Mouse (Mus musculus): ENCODE data around the gene Slc25a42. TPM values are rescaled to one million over a fixed set of nuclear protein-coding genes. Genes with fewer than 3 reads are reported as not detected.

Gene Slc25a42
- polyA plus RNA-seq, 1 experiment from 2014 or later, result 12.2 TPM

- WGBS, result 37% methylated on average over 7 of the region's 7 CpGs
- no peak for TF ChIP-seq CTCF (IDR thresholded peaks at IDR 0.05; ENCODE audit: low read depth)
- Histone ChIP-seq H3K27me3 (replicated peaks; ENCODE audit: control insufficient read depth, insufficient read depth, low read length) (no peaks in the 10 kb centered on the region), H3K9ac (ENCODE audit: low read depth, low read length) (no peak overlapping the region; the same call in 1 of the 2 replicates), H3K4me3 (ENCODE audit: low read depth, low read length) (no peak overlapping the region), H3K27ac (ENCODE audit: low read depth, low read length) (peak overlapping the region; percentile 77), H3K9me3 (ENCODE audit: control insufficient read depth) (no peaks in the 10 kb centered on the region), H3K36me3 (ENCODE audit: control insufficient read depth, insufficient read depth) (peaks cover 17% of the 10 kb centered on the region; the same call in 1 of the 2 replicates), H3K4me2 (replicated peaks; ENCODE audit: low read depth) (peak overlapping the region; percentile 52), H3K4me1 (replicated peaks; ENCODE audit: control insufficient read depth, insufficient read depth, low read length) (peaks cover 22% of the 10 kb centered on the region; the same call in 1 of the 2 replicates)
- ATAC-seq, result peak; percentile 72
Observed at GRCm38 (mm10) chr8:70188707-70189106, 23.4 kb downstream of the Slc25a42 start.

DNA sequence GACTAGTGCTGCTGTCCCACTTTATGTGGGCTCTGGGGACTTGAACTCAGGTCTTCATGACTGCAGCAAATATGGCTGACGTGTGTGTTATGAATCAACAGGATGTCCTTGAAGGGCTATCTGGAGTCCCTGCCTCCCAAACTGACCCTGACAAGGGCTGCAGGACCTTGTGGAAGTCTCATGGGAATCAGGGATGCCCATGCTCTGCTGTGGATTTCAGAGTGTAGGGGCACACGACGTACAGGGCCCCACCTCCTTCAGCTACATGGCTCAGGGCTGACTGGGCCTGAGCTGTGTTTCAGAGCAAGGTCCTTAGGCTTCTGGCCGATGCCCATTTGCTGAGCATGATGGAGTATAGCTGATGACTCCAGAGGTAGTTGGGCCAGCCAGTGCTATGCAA lies 28.9 kb downstream of the Slc25a42 start:
- no peak overlapping the region for H3K4me2 ChIP-seq (replicated peaks; ENCODE audit: low read depth)
- no peak for TF ChIP-seq CTCF (IDR thresholded peaks at IDR 0.05; ENCODE audit: low read depth)
- no peak for ATAC-seq
- no peaks in the 10 kb centered on the region for H3K9me3 ChIP-seq (ENCODE audit: control insufficient read depth)
- H3K4me3 ChIP-seq (ENCODE audit: low read depth, low read length), result no peak overlapping the region
- 84% methylated on average over 4 of the region's 4 CpGs for WGBS
- no peaks in the 10 kb centered on the region for H3K27me3 ChIP-seq (replicated peaks; ENCODE audit: control insufficient read depth, insufficient read depth, low read length)
- H3K27ac ChIP-seq (ENCODE audit: low read depth, low read length), result no peak overlapping the region
- H3K36me3 ChIP-seq (ENCODE audit: control insufficient read depth, insufficient read depth), result peaks cover 45% of the 10 kb centered on the region
- 0 out of 2 replicates have a peak, but pooled peaks cover 4% of the 10 kb centered on the region for H3K4me1 ChIP-seq (replicated peaks; ENCODE audit: control insufficient read depth, insufficient read depth, low read length)
- H3K9ac ChIP-seq (ENCODE audit: low read depth, low read length), result no peak overlapping the region

DNA sequence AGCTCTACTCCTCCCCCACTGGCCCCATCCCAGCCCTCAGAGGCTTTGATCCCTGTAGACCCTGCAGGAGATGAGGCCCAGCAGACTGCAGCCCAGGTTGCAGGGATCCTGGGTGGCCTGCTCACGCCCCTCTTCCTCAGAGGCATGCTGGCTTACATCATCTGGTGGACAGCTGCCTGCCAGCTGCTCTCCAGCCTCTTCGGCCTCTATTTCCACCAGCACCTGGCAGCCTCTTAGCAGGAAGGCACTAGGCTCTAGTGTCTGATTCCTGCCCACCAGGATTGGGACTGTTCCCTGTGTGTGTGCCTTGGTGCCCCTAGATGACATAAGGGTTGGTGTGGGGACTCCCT lies 30.2 kb downstream of the Slc25a42 start:
- Histone ChIP-seq H3K4me3 (ENCODE audit: low read depth, low read length) (no peak overlapping the region), H3K9me3 (ENCODE audit: control insufficient read depth) (no peaks in the 10 kb centered on the region), H3K27me3 (replicated peaks; ENCODE audit: control insufficient read depth, insufficient read depth, low read length) (no peaks in the 10 kb centered on the region), H3K4me2 (replicated peaks; ENCODE audit: low read depth) (no peak overlapping the region), H3K36me3 (ENCODE audit: control insufficient read depth, insufficient read depth) (peaks cover 56% of the 10 kb centered on the region), H3K4me1 (replicated peaks; ENCODE audit: control insufficient read depth, insufficient read depth, low read length) (0 out of 2 replicates have a peak, but pooled peaks cover 4% of the 10 kb centered on the region), H3K27ac (ENCODE audit: low read depth, low read length) (no peak overlapping the region), H3K9ac (ENCODE audit: low read depth, low read length) (peak overlapping the region; percentile 37)
- TF ChIP-seq CTCF (IDR thresholded peaks at IDR 0.05; ENCODE audit: low read depth), result no peak
- WGBS, result 50% methylated on average over 2 of the region's 2 CpGs
- no peak for ATAC-seq

- Histone ChIP-seq H3K9me3 (ENCODE audit: control insufficient read depth) (no peaks in the 10 kb centered on the region), H3K27me3 (replicated peaks; ENCODE audit: control insufficient read depth, insufficient read depth, low read length) (no peaks in the 10 kb centered on the region), H3K4me3 (ENCODE audit: low read depth, low read length) (no peak overlapping the region), H3K27ac (ENCODE audit: low read depth, low read length) (no peak overlapping the region; the same call in 1 of the 2 replicates), H3K4me1 (replicated peaks; ENCODE audit: control insufficient read depth, insufficient read depth, low read length) (0 out of 2 replicates have a peak, but pooled peaks cover 2% of the 10 kb centered on the region), H3K4me2 (replicated peaks; ENCODE audit: low read depth) (no peak overlapping the region), H3K36me3 (ENCODE audit: control insufficient read depth, insufficient read depth) (peaks cover 54% of the 10 kb centered on the region), H3K9ac (ENCODE audit: low read depth, low read length) (peak overlapping the region; percentile 37)
- 66% methylated on average over 16 of the region's 16 CpGs for WGBS
- no peak for ATAC-seq
- TF ChIP-seq CTCF (IDR thresholded peaks at IDR 0.05; ENCODE audit: low read depth), result no peak
Observed at GRCm38 (mm10) chr8:70181212-70181902, 30.7 kb downstream of the Slc25a42 start.

DNA sequence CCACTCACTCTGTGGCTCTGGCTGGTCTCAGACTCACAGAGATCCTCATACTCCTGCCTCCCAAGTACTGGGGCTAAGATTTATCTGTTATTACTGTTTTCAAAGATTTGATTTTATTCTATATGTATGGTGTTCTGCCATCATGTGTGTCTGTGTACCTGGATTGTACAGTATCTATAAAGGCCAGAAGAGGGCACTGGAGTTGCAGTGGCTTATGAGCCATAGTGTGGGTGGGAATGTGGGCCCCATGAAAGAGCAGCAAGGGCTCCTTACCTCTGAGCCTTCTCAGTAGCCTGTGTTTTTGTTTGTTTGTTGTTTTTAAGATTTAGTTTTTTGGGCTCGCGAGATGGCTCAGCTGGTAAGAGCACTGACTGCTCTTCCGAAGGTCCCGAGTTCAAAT lies 33.0 kb downstream of the Slc25a42 start:
- ATAC-seq, result peak; percentile 58
- H3K27me3 ChIP-seq (replicated peaks; ENCODE audit: control insufficient read depth, insufficient read depth, low read length), result no peaks in the 10 kb centered on the region

GRCm38 (mm10) chr8:70178231-70178630 lies 33.9 kb downstream of the Slc25a42 start:
- H3K9ac ChIP-seq (ENCODE audit: low read depth, low read length), result no peak overlapping the region
- H3K36me3 ChIP-seq (ENCODE audit: control insufficient read depth, insufficient read depth), result peaks cover 49% of the 10 kb centered on the region
- 91% methylated on average over 2 of the region's 2 CpGs for WGBS
- H3K9me3 ChIP-seq (ENCODE audit: control insufficient read depth), result no peaks in the 10 kb centered on the region
- no peaks in the 10 kb centered on the region for H3K27me3 ChIP-seq (replicated peaks; ENCODE audit: control insufficient read depth, insufficient read depth, low read length)
- no peak overlapping the region for H3K4me3 ChIP-seq (ENCODE audit: low read depth, low read length)
- TF ChIP-seq CTCF (IDR thresholded peaks at IDR 0.05; ENCODE audit: low read depth), result no peak
- ATAC-seq, result no peak
- no peak overlapping the region for H3K27ac ChIP-seq (ENCODE audit: low read depth, low read length)
- H3K4me1 ChIP-seq (replicated peaks; ENCODE audit: control insufficient read depth, insufficient read depth, low read length), result no peaks in the 10 kb centered on the region
- no peak overlapping the region for H3K4me2 ChIP-seq (replicated peaks; ENCODE audit: low read depth)

More for the DNA sequence above, 33.0 kb downstream of the Slc25a42 start:
- Histone ChIP-seq H3K27ac (ENCODE audit: low read depth, low read length) (no peak overlapping the region), H3K4me3 (ENCODE audit: low read depth, low read length) (no peak overlapping the region), H3K9me3 (ENCODE audit: control insufficient read depth) (no peaks in the 10 kb centered on the region), H3K4me1 (replicated peaks; ENCODE audit: control insufficient read depth, insufficient read depth, low read length) (no peaks in the 10 kb centered on the region), H3K9ac (ENCODE audit: low read depth, low read length) (no peak overlapping the region), H3K36me3 (ENCODE audit: control insufficient read depth, insufficient read depth) (peaks cover 53% of the 10 kb centered on the region), H3K4me2 (replicated peaks; ENCODE audit: low read depth) (no peak overlapping the region)
- TF ChIP-seq CTCF (IDR thresholded peaks at IDR 0.05; ENCODE audit: low read depth), result peak; percentile 80
- WGBS, result 96% methylated on average over 4 of the region's 4 CpGs
